Mouse (Mus musculus): ENCODE data around the gene Prdx1.
"Not testable (repeated sequence)": the region's sequence is repeated elsewhere in the genome, so short reads cannot be mapped to it uniquely, and the experiment has no call there.

The Prdx1 gene

GRCm38 (mm10) chr4:116685402-116686061 is at the start of gene Prdx1:
Prdx1 (plus strand) TSS chr4:116685544.
- peak; percentile 82 for DNase-seq (ENCODE audit: extremely low spot score, low read depth, low spot score)

- no peak for DNase-seq (ENCODE audit: extremely low spot score, low read depth, low spot score)
These were observed 46.5 kb upstream of the Prdx1 start for GRCm38 (mm10) chr4:116638821-116639220.

- DNase-seq (ENCODE audit: extremely low spot score, low read depth, low spot score): no peak
These were observed 43.3 kb upstream of the Prdx1 start for GRCm38 (mm10) chr4:116642071-116642470.

DNA sequence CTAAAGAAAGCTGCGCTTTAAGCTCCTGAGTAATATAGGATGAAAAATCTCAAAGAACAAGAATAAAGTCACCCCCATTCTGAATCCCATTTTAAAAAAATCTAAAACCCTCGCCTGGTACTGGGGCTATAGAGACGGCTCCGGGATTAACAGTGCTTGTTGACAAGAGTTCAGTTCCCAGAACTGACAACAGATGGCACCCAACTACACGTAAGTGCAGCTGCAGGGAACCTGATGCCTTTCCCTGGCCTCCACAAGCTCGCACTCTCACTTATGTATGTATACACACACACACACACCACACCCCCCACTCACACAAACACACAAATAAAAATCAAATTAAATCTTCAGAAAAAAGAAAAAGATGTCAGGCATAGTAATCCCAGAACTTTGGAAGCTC is 41.0 kb upstream of the Prdx1 start:
- no peak for DNase-seq (ENCODE audit: extremely low spot score, low read depth, low spot score)

DNA sequence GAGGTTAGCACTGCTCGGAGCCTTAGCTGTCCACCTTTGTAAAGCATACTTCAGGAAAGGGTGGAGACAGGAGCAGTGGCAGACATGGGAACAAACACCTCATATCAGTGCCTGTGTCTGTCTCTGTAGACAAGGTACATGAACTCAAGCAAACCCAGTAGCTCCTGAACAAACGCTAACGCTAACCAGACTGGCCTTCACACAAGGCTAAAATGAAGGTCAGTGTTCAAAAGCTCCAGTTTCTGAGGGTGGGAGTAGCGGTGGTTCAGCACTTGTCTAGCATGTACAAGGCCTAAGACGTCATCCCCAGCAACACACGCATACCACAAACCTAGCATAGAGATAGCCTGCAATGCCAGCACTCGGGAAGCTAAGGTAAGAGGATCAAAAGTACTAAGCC is 39.7 kb upstream of the Prdx1 start:
- no peak for DNase-seq (ENCODE audit: extremely low spot score, low read depth, low spot score)

- DNase-seq (ENCODE audit: extremely low spot score, low read depth, low spot score): no peak
These were observed 35.9 kb upstream of the Prdx1 start for GRCm38 (mm10) chr4:116649411-116649810.

- DNase-seq (ENCODE audit: extremely low spot score, low read depth, low spot score): no peak
These were observed 35.0 kb upstream of the Prdx1 start for GRCm38 (mm10) chr4:116650365-116650764.

- peak; percentile 35 for DNase-seq (ENCODE audit: extremely low spot score, low read depth, low spot score)
These were observed 34.2 kb upstream of the Prdx1 start, which contains the start of gene Akr1a1 for GRCm38 (mm10) chr4:116650924-116651796. Akr1a1 (minus strand) TSS chr4:116651680.

- no peak for DNase-seq (ENCODE audit: extremely low spot score, low read depth, low spot score)
These were observed 33.6 kb upstream of the Prdx1 start for GRCm38 (mm10) chr4:116651797-116652135.

GRCm38 (mm10) chr4:116653228-116653627 is 32.1 kb upstream of the Prdx1 start:
- DNase-seq (ENCODE audit: extremely low spot score, low read depth, low spot score): no peak

- no peak for DNase-seq (ENCODE audit: extremely low spot score, low read depth, low spot score)
These were observed 30.2 kb upstream of the Prdx1 start for GRCm38 (mm10) chr4:116655100-116655499.

- DNase-seq (ENCODE audit: extremely low spot score, low read depth, low spot score): no peak
These were observed 29.7 kb upstream of the Prdx1 start for GRCm38 (mm10) chr4:116655658-116656057.

GRCm38 (mm10) chr4:116657971-116658370 is 27.4 kb upstream of the Prdx1 start:
- no peak for DNase-seq (ENCODE audit: extremely low spot score, low read depth, low spot score)

DNA sequence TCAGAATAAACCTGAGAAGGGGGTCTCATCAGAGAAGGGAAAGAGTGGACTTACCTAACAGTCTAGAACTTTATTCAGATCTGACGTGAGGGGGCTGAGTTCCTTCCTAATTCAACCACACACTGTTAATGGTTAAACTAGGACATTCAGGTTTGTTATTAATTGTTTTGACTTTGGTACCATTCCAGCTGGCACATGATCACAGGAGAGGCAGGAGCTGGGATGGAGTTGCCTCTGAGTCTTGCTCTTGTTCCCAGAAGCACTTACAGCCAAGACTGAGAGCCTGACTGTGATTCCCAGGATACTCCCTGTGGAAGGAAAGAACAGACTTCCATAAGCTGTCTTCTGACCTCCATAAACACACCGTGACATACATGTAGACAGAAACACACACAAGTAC is 25.9 kb upstream of the Prdx1 start:
- no peak for DNase-seq (ENCODE audit: extremely low spot score, low read depth, low spot score)

DNA sequence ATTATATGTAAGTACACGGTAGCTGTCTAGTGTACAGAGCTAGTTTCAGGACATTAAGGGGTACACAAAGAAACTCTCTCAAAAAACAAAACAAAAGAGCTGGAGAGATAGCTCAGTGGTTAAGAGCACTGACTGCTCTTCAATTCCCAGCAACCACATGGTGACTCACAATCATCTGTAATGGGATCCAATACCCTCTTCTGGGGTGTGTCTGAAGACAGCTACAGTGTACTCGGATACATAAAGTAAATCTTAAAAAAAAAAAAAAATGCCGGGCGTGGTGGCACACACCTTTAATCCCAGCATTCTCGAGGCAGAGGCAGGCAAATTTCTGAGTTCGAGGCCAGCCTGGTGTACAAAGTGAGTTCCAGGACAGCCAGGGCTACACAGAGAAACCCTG is 25.4 kb upstream of the Prdx1 start:
- not testable (repeated sequence) for DNase-seq (ENCODE audit: extremely low spot score, low read depth, low spot score)

- DNase-seq (ENCODE audit: extremely low spot score, low read depth, low spot score): no peak
These were observed 24.5 kb upstream of the Prdx1 start for GRCm38 (mm10) chr4:116660829-116661228.

GRCm38 (mm10) chr4:116661998-116662397 is 23.3 kb upstream of the Prdx1 start:
- DNase-seq (ENCODE audit: extremely low spot score, low read depth, low spot score): no peak

GRCm38 (mm10) chr4:116666625-116667024 is 18.7 kb upstream of the Prdx1 start:
- DNase-seq (ENCODE audit: extremely low spot score, low read depth, low spot score): no peak

- no peak for DNase-seq (ENCODE audit: extremely low spot score, low read depth, low spot score)
These were observed 17.2 kb upstream of the Prdx1 start for GRCm38 (mm10) chr4:116668145-116668544.

GRCm38 (mm10) chr4:116669291-116669690 is 16.1 kb upstream of the Prdx1 start:
- no peak for DNase-seq (ENCODE audit: extremely low spot score, low read depth, low spot score)

DNA sequence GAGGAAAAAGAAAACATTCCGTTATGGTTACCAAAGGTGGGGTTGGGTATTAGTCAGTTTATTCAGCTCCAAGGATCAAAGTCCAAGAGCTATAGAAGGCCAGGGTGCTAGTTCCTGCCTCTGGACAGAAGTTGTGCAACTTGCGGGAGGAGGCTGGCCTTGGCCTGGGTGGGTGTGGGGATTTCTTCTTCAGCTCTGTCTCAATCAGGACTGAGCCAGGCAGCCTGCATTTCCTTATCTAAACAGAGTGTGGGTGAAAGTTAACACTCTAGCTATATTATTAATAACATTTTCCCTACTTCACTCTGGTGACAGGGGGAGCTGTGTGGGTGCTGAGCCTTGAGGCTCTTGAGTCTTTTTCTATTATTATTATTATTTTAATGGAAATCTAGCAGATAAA is 12.6 kb upstream of the Prdx1 start:
- no peak for DNase-seq (ENCODE audit: extremely low spot score, low read depth, low spot score)

DNA sequence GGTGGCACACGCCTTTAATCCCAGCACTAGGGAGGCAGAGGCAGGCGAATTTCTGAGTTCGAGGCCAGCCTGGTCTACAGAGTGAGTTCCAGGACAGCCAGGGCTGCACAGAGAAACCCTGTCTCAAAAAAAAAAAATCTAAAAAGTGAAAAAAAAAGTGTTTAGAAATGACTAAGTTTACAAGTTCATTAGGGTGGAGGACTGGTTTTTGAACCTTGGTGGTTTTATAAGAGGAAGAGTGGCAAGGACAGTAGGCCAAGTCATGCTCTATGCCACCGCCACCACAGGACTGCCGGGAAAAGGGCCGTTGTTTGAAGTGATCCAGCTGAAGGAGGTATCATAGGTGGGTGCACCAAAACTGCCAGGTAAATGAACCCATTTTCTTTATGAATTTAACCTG is 10.6 kb upstream of the Prdx1 start:
- DNase-seq (ENCODE audit: extremely low spot score, low read depth, low spot score): not testable (repeated sequence)

Measured in hindlimb bud, embryonic 11.5 days (tissue).